Mouse (Mus musculus): ENCODE data around the gene 1300017J02Rik. TPM values are rescaled to one million over a fixed set of nuclear protein-coding genes. Genes with fewer than 3 reads are reported as not detected.

Gene 1300017J02Rik
- total RNA-seq, 2 experiments from 2014 or later, result 3.6 to 18.5 TPM

GRCm38 (mm10) chr9:103275676-103276075 is 29.2 kb downstream of the 1300017J02Rik start:
- DNase-seq (ENCODE audit: low spot score in 2 of 2), result no peak

GRCm38 (mm10) chr9:103274819-103275218 is 30.1 kb downstream of the 1300017J02Rik start:
- DNase-seq (ENCODE audit: low spot score in 2 of 2), result no peak

- no peak for DNase-seq (ENCODE audit: low spot score in 2 of 2)
Observed at GRCm38 (mm10) chr9:103271104-103271503, 33.8 kb downstream of the 1300017J02Rik start.

- no peak for DNase-seq (ENCODE audit: low spot score in 2 of 2)
Observed at GRCm38 (mm10) chr9:103265778-103266177, 39.1 kb downstream of the 1300017J02Rik start.

- DNase-seq (ENCODE audit: low spot score in 2 of 2), result no peak
Observed at GRCm38 (mm10) chr9:103252906-103253305, 52.0 kb downstream of the 1300017J02Rik start.

- no peak for DNase-seq (ENCODE audit: low spot score in 2 of 2)
Observed at GRCm38 (mm10) chr9:103248618-103249017, 56.3 kb downstream of the 1300017J02Rik start.

- DNase-seq (ENCODE audit: low spot score in 2 of 2), result no peak
Observed at GRCm38 (mm10) chr9:103246526-103247168, 58.2 kb downstream of the 1300017J02Rik start.

GRCm38 (mm10) chr9:103243640-103244039 is 61.2 kb downstream of the 1300017J02Rik start:
- no peak for DNase-seq (ENCODE audit: low spot score in 2 of 2)

GRCm38 (mm10) chr9:103241206-103241605 is 63.7 kb downstream of the 1300017J02Rik start:
- no peak for DNase-seq (ENCODE audit: low spot score in 2 of 2)

- DNase-seq (ENCODE audit: low spot score in 2 of 2), result no peak
Observed at GRCm38 (mm10) chr9:103239471-103239870, 65.4 kb downstream of the 1300017J02Rik start.

GRCm38 (mm10) chr9:103234565-103235165 is 70.2 kb downstream of the 1300017J02Rik start:
- DNase-seq (ENCODE audit: low spot score in 2 of 2), result no peak

- DNase-seq (ENCODE audit: low spot score in 2 of 2), result no peak
Observed at GRCm38 (mm10) chr9:103234059-103234458, 70.8 kb downstream of the 1300017J02Rik start.

- no peak for DNase-seq (ENCODE audit: low spot score in 2 of 2)
Observed at GRCm38 (mm10) chr9:103233006-103233395, 71.9 kb downstream of the 1300017J02Rik start.

GRCm38 (mm10) chr9:103232232-103233005 is 72.5 kb downstream of the 1300017J02Rik start:
- DNase-seq (ENCODE audit: low spot score in 2 of 2), result no peak

- DNase-seq (ENCODE audit: low spot score in 2 of 2), result peak in 1 of 2 experiments; percentile 19
Observed at GRCm38 (mm10) chr9:103230151-103230951, 74.5 kb downstream of the 1300017J02Rik start, which contains the start of the genes Gm20425 and Trf. Gene Gm20425, minus strand, starts transcription at chr9:103230307. Gene Trf, minus strand, starts transcription at chr9:103230444.

- DNase-seq (ENCODE audit: low spot score in 2 of 2), result no peak
Observed at GRCm38 (mm10) chr9:103229037-103229867, 75.6 kb downstream of the 1300017J02Rik start.

- no peak for DNase-seq (ENCODE audit: low spot score in 2 of 2)
Observed at GRCm38 (mm10) chr9:103228370-103229003, 76.4 kb downstream of the 1300017J02Rik start.

GRCm38 (mm10) chr9:103227760-103228159 is 77.1 kb downstream of the 1300017J02Rik start:
- no peak for DNase-seq (ENCODE audit: low spot score in 2 of 2)

GRCm38 (mm10) chr9:103226806-103227205 is 78.1 kb downstream of the 1300017J02Rik start:
- DNase-seq (ENCODE audit: low spot score in 2 of 2), result no peak

GRCm38 (mm10) chr9:103225464-103225863 is 79.4 kb downstream of the 1300017J02Rik start:
- no peak for DNase-seq (ENCODE audit: low spot score in 2 of 2)

Measured in adrenal gland, postnatal 4 days (tissue).